Mouse (Mus musculus) lung, adult 2 months (tissue): ENCODE data around the gene 1600012H06Rik.
"Not testable (repeated sequence)": the region's sequence is repeated elsewhere in the genome, so short reads cannot be mapped to it uniquely, and the experiment has no call there.

Experiments
- CTCF ChIP-seq: fragments of 200-500 bp; IDR thresholded peaks from 2 replicates; pipeline ENCODE4 v1.5.1; 2011; ENCODE audit warnings: mild to moderate bottlenecking, low read length, control low read depth; ENCODE audit not compliant: insufficient read depth
- POLR2A ChIP-seq: fragments of 200-500 bp; IDR thresholded peaks from 2 replicates; pipeline ENCODE4 v1.6.1; 2011; ENCODE audit warnings: low read depth, mild to moderate bottlenecking, control low read depth, low read length, borderline replicate concordance; ENCODE audit errors: extremely low read depth

DNA sequence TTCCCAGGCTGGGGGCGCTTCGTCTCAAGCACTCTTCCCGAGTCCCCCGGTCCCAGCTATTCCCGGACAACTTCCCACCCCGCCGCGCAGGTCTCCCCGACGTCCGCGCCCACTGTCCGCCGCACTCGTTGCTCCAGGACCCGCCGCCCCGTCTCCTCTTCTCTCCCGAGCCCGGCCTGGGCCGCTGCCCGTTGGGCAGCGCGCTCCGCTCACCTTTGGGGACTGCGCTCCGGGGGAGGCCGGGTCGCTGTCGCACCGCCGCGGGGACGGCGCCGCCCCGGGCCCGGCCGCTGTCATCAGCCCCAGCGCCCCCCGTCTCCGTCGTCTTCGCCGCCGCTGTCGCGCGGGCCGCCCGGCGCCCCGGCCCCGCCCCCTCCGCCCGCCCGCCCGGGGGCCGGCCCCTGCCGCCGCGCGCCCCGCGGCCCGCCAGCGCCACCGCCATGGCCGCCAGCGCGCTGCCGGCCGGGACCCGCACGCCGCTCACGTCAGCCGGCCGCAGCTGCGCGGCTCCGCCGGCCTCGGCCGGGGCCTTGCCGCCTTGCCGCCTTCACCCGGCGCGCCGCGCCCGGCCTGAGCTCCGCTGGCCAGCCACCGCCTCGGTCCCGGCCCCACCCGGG is 49.6 kb downstream of the 1600012H06Rik start:
- TF ChIP-seq CTCF, POLR2A: not testable (repeated sequence)
